Mouse (Mus musculus) MEL (cell line): ENCODE measurements around the gene Ttc9c. TPM values are rescaled to one million over a fixed set of nuclear protein-coding genes. Genes with fewer than 3 reads are reported as not detected.

Source experiments
- DNase-seq: peaks from one replicate; pipeline ENCODE4 v3.0.0; 2011; ENCODE audit warnings: low read depth, low spot score
- H3K27ac ChIP-seq: 2 replicates; pipeline ENCODE4 v1.5.1; 2012; ENCODE audit warnings: low read depth, mild to moderate bottlenecking, control low read depth, low read length, moderate library complexity; ENCODE audit not compliant: control insufficient read depth
- H3K27me3 ChIP-seq, 2 experiments: fragments of 150-350 bp in 1 of 2; sonication (generic) in 1 of 2; 2 replicates each; pipeline ENCODE4 v1.6.1; 2012; ENCODE audit warnings: low read length in 2 of 2, mild to moderate bottlenecking in 2 of 2, improper control_type of control experiment in 1 of 2, moderate library complexity in 1 of 2; ENCODE audit not compliant: insufficient read depth in 2 of 2, control insufficient read depth in 1 of 2
- H3K36me3 ChIP-seq, 2 experiments: 2 replicates each; pipeline ENCODE4 v1.6.1; 2012 to 2014; ENCODE audit warnings: low read length in 2 of 2, improper control_type of control experiment in 1 of 2, inconsistent platforms in 1 of 2, mild to moderate bottlenecking in 1 of 2; ENCODE audit not compliant: insufficient read depth in 2 of 2, control insufficient read depth in 1 of 2
- H3K4me1 ChIP-seq, 2 experiments: fragments of 150-350 bp in 1 of 2; sonication (generic) in 1 of 2; 2 replicates each; pipeline ENCODE4 v1.6.1; 2012; ENCODE audit warnings: low read length in 2 of 2, improper control_type of control experiment in 1 of 2, mild to moderate bottlenecking in 1 of 2; ENCODE audit not compliant: insufficient read depth in 2 of 2, control insufficient read depth in 1 of 2
- H3K4me3 ChIP-seq, 2 experiments: fragments of 150-350 bp in 1 of 2; sonication (generic) in 1 of 2; 2 replicates each; pipeline ENCODE4 v1.5.1; 2012; ENCODE audit warnings: low read depth in 2 of 2, low read length in 2 of 2, mild to moderate bottlenecking in 2 of 2, moderate library complexity in 2 of 2, control low read depth in 1 of 2, improper control_type of control experiment in 1 of 2; ENCODE audit not compliant: control insufficient read depth in 1 of 2, insufficient read depth in 1 of 2
- H3K79me2 ChIP-seq: 2 replicates; pipeline ENCODE4 v1.6.1; 2012; ENCODE audit warnings: mild to moderate bottlenecking, low read length, moderate library complexity; ENCODE audit not compliant: control insufficient read depth, poor library complexity, insufficient read depth
- H3K9ac ChIP-seq: 2 replicates; pipeline ENCODE4 v1.6.1; 2012; ENCODE audit warnings: low read depth, mild to moderate bottlenecking, control low read depth, low read length, moderate library complexity; ENCODE audit not compliant: control insufficient read depth, poor library complexity, severe bottlenecking
- H3K9me3 ChIP-seq: fragments of 150-350 bp; sonication (generic); replicated peaks from 2 replicates; pipeline ENCODE4 v1.6.1; 2012; ENCODE audit warnings: mild to moderate bottlenecking, low read length, improper control_type of control experiment, moderate library complexity; ENCODE audit not compliant: insufficient read depth
- BHLHE40 ChIP-seq: IDR thresholded peaks from 2 replicates; pipeline ENCODE4 v1.6.1; 2012; ENCODE audit warnings: low read depth, mild to moderate bottlenecking, inconsistent platforms, low read length, improper control_type of control experiment, borderline replicate concordance
- CHD1 ChIP-seq: IDR thresholded peaks from 2 replicates; pipeline ENCODE4 v1.6.1; 2012; ENCODE audit warnings: low read depth, mild to moderate bottlenecking, inconsistent platforms, low read length, improper control_type of control experiment
- CTCF ChIP-seq, 3 experiments: IDR thresholded peaks in 2 of 3; conservative IDR thresholded peaks in 1 of 3; 2 replicates each; pipeline ENCODE4 v1.5.1; 2011 to 2012; ENCODE audit warnings: low read length in 3 of 3, low read depth in 2 of 3, mild to moderate bottlenecking in 2 of 3, improper control_type of control experiment in 1 of 3, inconsistent platforms in 1 of 3, mixed read lengths in 1 of 3, moderate library complexity in 1 of 3; ENCODE audit not compliant: control insufficient read depth in 1 of 3, insufficient read depth in 1 of 3, poor library complexity in 1 of 3, severe bottlenecking in 1 of 3
- E2F4 ChIP-seq: IDR thresholded peaks from 2 replicates; pipeline ENCODE4 v1.6.1; 2011; ENCODE audit warnings: low read depth, low read length, improper control_type of control experiment, borderline replicate concordance
- ELF1 ChIP-seq: IDR thresholded peaks from 2 replicates; pipeline ENCODE4 v1.6.1; 2014; ENCODE audit warnings: low read depth, mild to moderate bottlenecking, inconsistent platforms, low read length, improper control_type of control experiment, moderate library complexity
- EP300 ChIP-seq, 2 experiments: IDR thresholded peaks; 2 replicates each; pipeline ENCODE4 v1.6.1; 2011; ENCODE audit warnings: improper control_type of control experiment in 2 of 2, low read length in 2 of 2, low read depth in 1 of 2, mild to moderate bottlenecking in 1 of 2
- ETS1 ChIP-seq: IDR thresholded peaks from 2 replicates; pipeline ENCODE4 v1.6.1; 2012; ENCODE audit warnings: low read depth, mild to moderate bottlenecking, inconsistent platforms, low read length, improper control_type of control experiment, moderate library complexity
- GABPA ChIP-seq: IDR thresholded peaks from 2 replicates; pipeline ENCODE4 v1.6.1; 2012; ENCODE audit warnings: low read depth, mild to moderate bottlenecking, inconsistent platforms, low read length, improper control_type of control experiment, moderate library complexity
- GATA1 ChIP-seq: IDR thresholded peaks from 2 replicates; pipeline ENCODE4 v1.6.1; 2011; ENCODE audit warnings: low read depth, low read length, improper control_type of control experiment
- HCFC1 ChIP-seq: IDR thresholded peaks from 2 replicates; pipeline ENCODE4 v1.6.1; 2012; ENCODE audit warnings: low read depth, mild to moderate bottlenecking, inconsistent platforms, low read length, improper control_type of control experiment, moderate library complexity
- JUND ChIP-seq: IDR thresholded peaks from 2 replicates; pipeline ENCODE4 v1.6.1; 2011; ENCODE audit warnings: low read depth, mild to moderate bottlenecking, improper control_type of control experiment, low read length
- KAT2A ChIP-seq: conservative IDR thresholded peaks from 2 replicates; pipeline ENCODE4 v1.6.1; 2012; ENCODE audit warnings: low read depth, low read length, improper control_type of control experiment, inconsistent platforms
- MAFK ChIP-seq: IDR thresholded peaks from 2 replicates; pipeline ENCODE4 v1.6.1; 2011; ENCODE audit warnings: low read depth, mild to moderate bottlenecking, low read length, improper control_type of control experiment, borderline replicate concordance
- MAX ChIP-seq: IDR thresholded peaks from 2 replicates; pipeline ENCODE4 v1.6.1; 2011; ENCODE audit warnings: low read length, improper control_type of control experiment
- MAZ ChIP-seq: IDR thresholded peaks from 2 replicates; pipeline ENCODE4 v1.6.1; 2012; ENCODE audit warnings: low read depth, mild to moderate bottlenecking, inconsistent platforms, low read length, improper control_type of control experiment
- MXI1 ChIP-seq: IDR thresholded peaks from 2 replicates; pipeline ENCODE4 v1.6.1; 2011; ENCODE audit warnings: mild to moderate bottlenecking, low read depth, low read length, improper control_type of control experiment
- MYB ChIP-seq: IDR thresholded peaks from 2 replicates; pipeline ENCODE4 v1.6.1; 2011; ENCODE audit warnings: mild to moderate bottlenecking, low read depth, low read length, improper control_type of control experiment
- MYC ChIP-seq: IDR thresholded peaks from 2 replicates; pipeline ENCODE4 v1.6.1; 2011; ENCODE audit warnings: low read depth, mild to moderate bottlenecking, low read length, improper control_type of control experiment, moderate library complexity
- NELFE ChIP-seq: IDR thresholded peaks from 2 replicates; pipeline ENCODE4 v1.6.1; 2011; ENCODE audit warnings: low read depth, low read length, improper control_type of control experiment
- NRF1 ChIP-seq: IDR thresholded peaks from 2 replicates; pipeline ENCODE4 v1.6.1; 2014; ENCODE audit warnings: low read depth, mild to moderate bottlenecking, inconsistent platforms, low read length, improper control_type of control experiment, moderate library complexity; ENCODE audit not compliant: poor library complexity, insufficient read depth, severe bottlenecking
- POLR2A ChIP-seq, 2 experiments: IDR thresholded peaks; 2 replicates each; pipeline ENCODE4 v1.6.1; 2011 to 2012; ENCODE audit warnings: low read length in 2 of 2, mild to moderate bottlenecking in 2 of 2, control low read depth in 1 of 2, improper control_type of control experiment in 1 of 2, low read depth in 1 of 2, moderate library complexity in 1 of 2; ENCODE audit not compliant: control insufficient read depth in 1 of 2, insufficient read depth in 1 of 2, poor library complexity in 1 of 2
- POLR2AphosphoS2 ChIP-seq: IDR thresholded peaks from 2 replicates; pipeline ENCODE4 v1.6.1; 2011; ENCODE audit warnings: low read length, improper control_type of control experiment
- RAD21 ChIP-seq: IDR thresholded peaks from 2 replicates; pipeline ENCODE4 v1.6.1; 2011; ENCODE audit warnings: mild to moderate bottlenecking, low read depth, low read length, improper control_type of control experiment
- RCOR1 ChIP-seq: IDR thresholded peaks from 2 replicates; pipeline ENCODE4 v1.6.1; 2012; ENCODE audit warnings: low read depth, mild to moderate bottlenecking, inconsistent platforms, low read length, improper control_type of control experiment
- SIN3A ChIP-seq: IDR thresholded peaks from 2 replicates; pipeline ENCODE4 v1.6.1; 2012; ENCODE audit warnings: low read length, improper control_type of control experiment, inconsistent platforms
- SMC3 ChIP-seq: IDR thresholded peaks from 2 replicates; pipeline ENCODE4 v1.6.1; 2011; ENCODE audit warnings: low read depth, low read length, improper control_type of control experiment
- TAL1 ChIP-seq: IDR thresholded peaks from 2 replicates; pipeline ENCODE4 v1.6.1; 2012; ENCODE audit warnings: mild to moderate bottlenecking, inconsistent platforms, low read length, moderate library complexity, mixed read lengths
- TBP ChIP-seq: IDR thresholded peaks from 2 replicates; pipeline ENCODE4 v1.8.0; 2011; ENCODE audit warnings: low read depth, low read length, improper control_type of control experiment
- TCF12 ChIP-seq: IDR thresholded peaks from 2 replicates; pipeline ENCODE4 v1.6.1; 2014; ENCODE audit warnings: low read depth, mild to moderate bottlenecking, inconsistent platforms, low read length, improper control_type of control experiment, moderate library complexity
- USF1 ChIP-seq: IDR thresholded peaks from 2 replicates; pipeline ENCODE4 v1.6.1; 2014; ENCODE audit warnings: low read depth, mild to moderate bottlenecking, inconsistent platforms, low read length, improper control_type of control experiment, moderate library complexity
- USF2 ChIP-seq, 2 experiments: IDR thresholded peaks; 2 replicates each; pipeline ENCODE4 v1.6.1; 2011 to 2012; ENCODE audit warnings: improper control_type of control experiment in 2 of 2, low read length in 2 of 2, borderline replicate concordance in 1 of 2, inconsistent platforms in 1 of 2, low read depth in 1 of 2, mild to moderate bottlenecking in 1 of 2; ENCODE audit not compliant: insufficient read depth in 1 of 2
- ZC3H11A ChIP-seq: IDR thresholded peaks from 2 replicates; pipeline ENCODE4 v1.6.1; 2012; ENCODE audit warnings: low read depth, mild to moderate bottlenecking, inconsistent platforms, low read length, improper control_type of control experiment
- ZKSCAN1 ChIP-seq: IDR thresholded peaks from 2 replicates; pipeline ENCODE4 v1.6.1; 2012; ENCODE audit warnings: low read depth, mild to moderate bottlenecking, inconsistent platforms, low read length, improper control_type of control experiment, moderate library complexity
- ZMIZ1 ChIP-seq: IDR thresholded peaks from 2 replicates; pipeline ENCODE4 v1.6.1; 2012; ENCODE audit warnings: low read depth, mild to moderate bottlenecking, inconsistent platforms, low read length, improper control_type of control experiment, moderate library complexity
- ZNF384 ChIP-seq: IDR thresholded peaks from 2 replicates; pipeline ENCODE4 v1.6.1; 2012; ENCODE audit warnings: low read depth, mild to moderate bottlenecking, inconsistent platforms, low read length, improper control_type of control experiment
- polyA plus RNA-seq, 2 experiments: library from polyadenylated mRNA; stranded (reverse) in 1 of 2; unstranded in 1 of 2; fragments of >175 nt in 1 of 2; fragments of >200 nt in 1 of 2; gene quantifications; 2 replicates each; pipeline versions ENCODE4 v1.2.1 to v1.2.4; 2012; ENCODE audit warnings: low replicate concordance in 2 of 2, low read depth in 1 of 2; ENCODE audit not compliant: insufficient read length in 2 of 2, insufficient read depth in 1 of 2, missing spikeins in 1 of 2
- total RNA-seq: library from RNA; depleted of rRNA; stranded (reverse); fragments of 300-350 nt; gene quantifications from 2 replicates; pipeline ENCODE4 v1.2.3, GENCODE M21; 2012

The Ttc9c gene
- total and polyA plus RNA-seq, 3 experiments, result 24.2 to 29.8 TPM; not detected in 1

DNA sequence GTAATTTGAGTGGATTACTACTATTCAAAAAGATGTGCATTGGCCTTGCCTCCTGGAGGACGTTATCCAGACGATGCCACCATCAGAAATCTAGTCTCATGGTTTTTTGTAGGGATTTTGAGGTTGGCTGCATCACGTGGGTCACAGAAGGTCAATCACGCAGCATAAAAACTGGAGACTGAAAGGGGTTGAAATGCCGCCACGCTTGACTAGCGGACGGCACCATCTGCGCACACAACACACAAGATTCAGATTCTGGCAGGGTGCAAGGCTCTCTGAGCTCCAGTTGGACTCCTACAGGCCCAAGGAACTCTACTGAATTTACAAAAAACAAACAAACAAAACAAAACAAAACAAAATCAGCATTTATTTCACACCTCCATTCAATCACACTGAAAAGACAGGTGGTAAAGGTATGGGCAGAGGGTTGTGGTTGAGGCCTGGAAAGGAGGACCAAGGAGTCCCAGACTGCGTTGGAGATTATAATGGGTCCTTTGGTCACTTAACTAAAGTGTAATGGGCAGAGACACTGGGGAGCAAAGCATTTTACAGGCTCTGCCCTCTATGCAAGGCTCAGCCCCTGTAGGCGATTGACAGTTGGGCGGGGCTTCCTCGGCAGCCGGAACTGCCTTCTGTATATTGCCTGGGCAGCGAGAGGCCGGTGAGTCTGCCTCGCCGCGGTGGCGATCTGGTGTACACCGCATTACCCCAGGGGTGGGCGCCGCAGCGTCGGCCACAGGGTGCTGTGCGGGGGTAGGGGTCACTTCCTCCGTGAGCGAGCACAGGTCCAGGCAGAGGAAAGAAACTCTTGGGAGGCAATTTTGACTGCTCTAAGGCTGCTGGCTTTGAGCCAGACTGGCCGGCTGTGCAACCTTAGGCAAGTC, 21.0 kb upstream of the Ttc9c start:
- peaks cover 3 to 17% of the 10 kb centered on the region in 2 experiments for H3K4me1 ChIP-seq
- no peaks in the 10 kb centered on the region; the same call in 1 of the 2 replicates for H3K79me2 ChIP-seq
- H3K27me3 ChIP-seq, result no peaks in the 10 kb centered on the region
- H3K4me3 ChIP-seq, result peak overlapping the region; percentile 77 to 96
- no peak overlapping the region; the same call in 1 of the 2 replicates for H3K27ac ChIP-seq
- H3K36me3 ChIP-seq, result peaks cover 1 to 14% of the 10 kb centered on the region in 2 experiments
- peak; percentile 81 for DNase-seq
- peak overlapping the region; percentile 83 for H3K9ac ChIP-seq
- H3K9me3 ChIP-seq, result no peaks in the 10 kb centered on the region
- TF ChIP-seq ZMIZ1 (0 out of 2 replicates have a peak, but pooled peaks have one; percentile 55), MAFK (no peak), GATA1 (no peak), ZKSCAN1 (no peak), ZC3H11A (no peak), SMC3 (no peak), MAZ (no peak), E2F4 (no peak), ZNF384 (no peak), RAD21 (no peak), RCOR1 (no peak), MXI1 (peak; percentile 48), MYC (no peak), SIN3A (peak; percentile 57; the same call in 1 of the 2 replicates), CHD1 (no peak), BHLHE40 (no peak), EP300 (IDR thresholded peaks at IDR 0.05; ENCODE audit: low read depth in 1 of 2, low read length in 2 of 2) (no peak), TAL1 (no peak), HCFC1 (no peak; the same call in 1 of the 2 replicates), CTCF (IDR thresholded peaks at IDR 0.05 in 2 of 3, conservative IDR thresholded peaks at IDR 0.05 in 1 of 3; ENCODE audit: control insufficient read depth in 1 of 3, insufficient read depth in 1 of 3, low read depth in 2 of 3, low read length in 3 of 3, poor library complexity in 1 of 3, severe bottlenecking in 1 of 3) (0 out of 6 replicates have a peak, but pooled peaks of 1 of the 3 experiments have one; percentile 1), POLR2AphosphoS2 (peak; percentile 60; the same call in 1 of the 2 replicates), NELFE (peak; percentile 74), JUND (no peak), POLR2A (IDR thresholded peaks at IDR 0.05; ENCODE audit: control insufficient read depth in 1 of 2, insufficient read depth in 1 of 2, low read depth in 1 of 2, low read length in 2 of 2, poor library complexity in 1 of 2) (peak; percentile 61 to 70; a peak in 3 of 4 replicates), MAX (no peak), ETS1 (0 out of 2 replicates have a peak, but pooled peaks have one; percentile 9), USF2 (IDR thresholded peaks at IDR 0.05; ENCODE audit: borderline replicate concordance in 1 of 2, insufficient read depth in 1 of 2, low read depth in 1 of 2, low read length in 2 of 2) (no peak), USF1 (0 out of 2 replicates have a peak, but pooled peaks have one; percentile 7), MYB (no peak), KAT2A (no peak), TBP (no peak), NRF1 (no peak), ELF1 (peak; percentile 45; the same call in 1 of the 2 replicates), GABPA (no peak), TCF12 (0 out of 2 replicates have a peak, but pooled peaks have one; percentile 4)
